Mouse (Mus musculus) heart, postnatal 0 days (tissue): ENCODE data around the gene Supt3. TPM values are rescaled to one million over a fixed set of nuclear protein-coding genes. Genes with fewer than 3 reads are reported as not detected.

Experiments
- ATAC-seq: fragments of 200-750 bp; cut with Nextera tagmentation; 2 replicates; pipeline ENCODE4 v1.8.0; 2017; ENCODE audit warnings: low read depth, moderate number of reproducible peaks, moderate library complexity; ENCODE audit not compliant: insufficient read depth
- DNase-seq: peaks from one replicate; pipeline ENCODE4 v3.0.0-alpha.2; 2016; ENCODE audit warnings: low spot score
- H3K27ac ChIP-seq: fragments of 300-500 bp; sonication (generic); 2 replicates; pipeline ENCODE4 v1.5.1; 2014; ENCODE audit warnings: low read depth, mild to moderate bottlenecking
- H3K27me3 ChIP-seq: fragments of 300-500 bp; sonication (generic); 2 replicates; pipeline ENCODE4 v1.6.1; 2014; ENCODE audit warnings: low read length, mixed read lengths; ENCODE audit not compliant: control insufficient read depth, insufficient read depth
- H3K36me3 ChIP-seq: fragments of 300-500 bp; sonication (generic); replicated peaks from 2 replicates; pipeline ENCODE4 v1.6.1; 2014; ENCODE audit warnings: low read length, mixed read lengths; ENCODE audit not compliant: control insufficient read depth, insufficient read depth
- H3K4me1 ChIP-seq: fragments of 300-500 bp; sonication (generic); 2 replicates; pipeline ENCODE4 v1.6.1; 2014; ENCODE audit warnings: antibody characterized with exemption; ENCODE audit not compliant: control insufficient read depth, insufficient read depth
- H3K4me2 ChIP-seq: fragments of 300-500 bp; sonication (generic); 2 replicates; pipeline ENCODE4 v1.6.1; 2014; ENCODE audit warnings: low read depth, mild to moderate bottlenecking, low read length, moderate library complexity
- H3K4me3 ChIP-seq: fragments of 300-500 bp; sonication (generic); 2 replicates; pipeline ENCODE4 v1.5.1; 2014; ENCODE audit warnings: low read depth, low read length
- H3K9ac ChIP-seq: fragments of 300-500 bp; sonication (generic); replicated peaks from 2 replicates; pipeline ENCODE4 v1.6.1; 2014; ENCODE audit warnings: low read depth, low read length, mixed read lengths
- H3K9me3 ChIP-seq: fragments of 300-500 bp; sonication (generic); replicated peaks from 2 replicates; pipeline ENCODE4 v1.6.1; 2016; ENCODE audit warnings: low read length; ENCODE audit not compliant: control insufficient read depth
- CTCF ChIP-seq: IDR thresholded peaks from 2 replicates; pipeline ENCODE4 v1.5.1; 2016; ENCODE audit warnings: antibody characterized with exemption, control low read depth, low read depth
- EP300 ChIP-seq: IDR thresholded peaks from 2 replicates; pipeline ENCODE4 v1.6.1; 2016; ENCODE audit warnings: antibody characterized with exemption, low read depth
- WGBS: fragments of 180-500 bp; shearing (Covaris S2); extraction: QIAGEN DNeasy Blood & Tissue Kit; methylation state at CpG from one replicate; pipeline ENCODE4 v1.1.7; 2014; 5-methylcytosine and 5-hydroxymethylcytosine counted together
- polyA plus RNA-seq: library from polyadenylated mRNA; unstranded; fragments of >200 nt; fragmentation: Nextera tagmentation; extraction: Ambion mirVana; gene quantifications from 2 replicates; pipeline ENCODE4 v1.2.1, GENCODE M21; 2015
- total RNA-seq: library from RNA; depleted of rRNA; stranded (reverse); fragments of >200 nt; gene quantifications from 2 replicates; pipeline ENCODE4 v1.2.3, GENCODE M21; 2014; ENCODE audit warnings: low replicate concordance

The Supt3 gene
- total and polyA plus RNA-seq, 2 experiments from 2014 or later = 4.3 to 19.5 TPM

GRCm38 (mm10) chr17:44829587-44829986 lies 52.6 kb downstream of the Supt3 start:
- TF ChIP-seq EP300 (no peak), CTCF (no peak)
- Histone ChIP-seq H3K36me3 (no peaks in the 10 kb centered on the region), H3K9me3 (no peaks in the 10 kb centered on the region), H3K4me2 (no peak overlapping the region), H3K27me3 (no peaks in the 10 kb centered on the region), H3K4me1 (peaks cover 6% of the 10 kb centered on the region; the same call in 1 of the 2 replicates), H3K4me3 (no peak overlapping the region), H3K27ac (no peak overlapping the region), H3K9ac (no peak overlapping the region)
- 76% methylated on average over 3 of the region's 3 CpGs for WGBS
- no peak for ATAC-seq
- no peak for DNase-seq

- no peaks in the 10 kb centered on the region for H3K9me3 ChIP-seq
- no peak overlapping the region for H3K9ac ChIP-seq
- TF ChIP-seq EP300 = no peak
- TF ChIP-seq CTCF = no peak
- peaks cover 3% of the 10 kb centered on the region; the same call in 1 of the 2 replicates for H3K4me1 ChIP-seq
- no peak overlapping the region for H3K4me2 ChIP-seq
- H3K27me3 ChIP-seq = no peaks in the 10 kb centered on the region
- ATAC-seq (no peak), DNase-seq (no peak)
- H3K4me3 ChIP-seq = no peak overlapping the region
- 58% methylated on average over 1 of the region's 1 CpGs for WGBS
- no peak overlapping the region for H3K27ac ChIP-seq
- H3K36me3 ChIP-seq = no peaks in the 10 kb centered on the region
Observed at GRCm38 (mm10) chr17:44831201-44831600, 54.2 kb downstream of the Supt3 start.

GRCm38 (mm10) chr17:44842184-44842583 lies 65.2 kb downstream of the Supt3 start:
- WGBS = 75% methylated on average over 4 of the region's 4 CpGs
- DNase-seq = no peak
- H3K9me3 ChIP-seq = no peaks in the 10 kb centered on the region
- TF ChIP-seq EP300 = no peak
- no peak for ATAC-seq
- no peak overlapping the region for H3K9ac ChIP-seq
- no peak overlapping the region for H3K27ac ChIP-seq
- no peaks in the 10 kb centered on the region for H3K36me3 ChIP-seq
- H3K4me3 ChIP-seq = no peak overlapping the region
- no peak overlapping the region for H3K4me2 ChIP-seq
- H3K27me3 ChIP-seq = no peaks in the 10 kb centered on the region
- no peaks in the 10 kb centered on the region for H3K4me1 ChIP-seq

- no peak overlapping the region for H3K27ac ChIP-seq
- H3K4me3 ChIP-seq = no peak overlapping the region
- 92% methylated on average over 6 of the region's 6 CpGs for WGBS
- no peak for TF ChIP-seq EP300
- no peak for TF ChIP-seq CTCF
- no peak overlapping the region for H3K4me2 ChIP-seq
- no peaks in the 10 kb centered on the region for H3K27me3 ChIP-seq
- H3K4me1 ChIP-seq = no peaks in the 10 kb centered on the region
- no peak overlapping the region for H3K9ac ChIP-seq
- no peaks in the 10 kb centered on the region for H3K36me3 ChIP-seq
- ATAC-seq (no peak), DNase-seq (no peak)
- no peaks in the 10 kb centered on the region for H3K9me3 ChIP-seq
Observed at GRCm38 (mm10) chr17:44863165-44863564, 86.2 kb downstream of the Supt3 start.

GRCm38 (mm10) chr17:44893592-44893991 lies 116.6 kb downstream of the Supt3 start:
- TF ChIP-seq CTCF (no peak), EP300 (no peak)
- Histone ChIP-seq H3K36me3 (no peaks in the 10 kb centered on the region), H3K4me2 (no peak overlapping the region), H3K4me1 (no peaks in the 10 kb centered on the region), H3K27ac (no peak overlapping the region), H3K9ac (no peak overlapping the region), H3K9me3 (no peaks in the 10 kb centered on the region; the same call in 1 of the 2 replicates), H3K4me3 (no peak overlapping the region), H3K27me3 (no peaks in the 10 kb centered on the region)
- DNase-seq (no peak), ATAC-seq (no peak)
- WGBS = 40% methylated on average over 1 of the region's 1 CpGs

- TF ChIP-seq EP300 (no peak), CTCF (no peak)
- no peak overlapping the region for H3K4me3 ChIP-seq
- ATAC-seq = no peak
- H3K36me3 ChIP-seq = no peaks in the 10 kb centered on the region
- no peak overlapping the region for H3K27ac ChIP-seq
- H3K27me3 ChIP-seq = no peaks in the 10 kb centered on the region
- no peak for DNase-seq
- WGBS = 61% methylated on average over 4 of the region's 4 CpGs
- no peaks in the 10 kb centered on the region for H3K4me1 ChIP-seq
- no peaks in the 10 kb centered on the region for H3K9me3 ChIP-seq
- H3K4me2 ChIP-seq = no peak overlapping the region
- no peak overlapping the region for H3K9ac ChIP-seq
Observed at GRCm38 (mm10) chr17:44943536-44944090, 166.7 kb downstream of the Supt3 start.
